Mouse (Mus musculus) small intestine, adult 10 weeks (tissue): Measurements from ENCODE around the gene Gm13276. TPM values are rescaled to one million over a fixed set of nuclear protein-coding genes. Genes with fewer than 3 reads are reported as not detected.

ENCODE experiments used
- polyA plus RNA-seq: library from polyadenylated mRNA; stranded (reverse); fragments of 350-450 nt; fragmentation: Illumina TruSeq; extraction: RNeasy Lipid Tissue Mini Kit (QIAGEN cat#74804); gene quantifications from one replicate; pipeline ENCODE4 v1.2.3, GENCODE M21; 2014; ENCODE audit warnings: low replicate concordance

The Gm13276 gene
- polyA plus RNA-seq, 1 experiment from 2014 or later, result not detected

Other genes with a start within 250 kb of the Gm13276 start
- not detected for gene Ifna15, start 227.5 kb upstream of the Gm13276 start, polyA plus RNA-seq
- not detected for gene Ifna14, start 213.9 kb upstream of the Gm13276 start, polyA plus RNA-seq
- gene Ifna9, start 193.3 kb upstream of the Gm13276 start, polyA plus RNA-seq, result not detected
- not detected for gene Ifna12, start 182.3 kb upstream of the Gm13276 start, polyA plus RNA-seq
- gene C87499, start 151.3 kb upstream of the Gm13276 start, polyA plus RNA-seq, result not detected
- not detected for gene Ifna13, start 141.2 kb upstream of the Gm13276 start, polyA plus RNA-seq
- not detected for gene Ifna16, start 108.8 kb upstream of the Gm13276 start, polyA plus RNA-seq
- gene Ifna2, start 101.8 kb upstream of the Gm13276 start, polyA plus RNA-seq, result not detected
- gene Ifnab, start 94.3 kb upstream of the Gm13276 start, polyA plus RNA-seq, result not detected
- not detected for gene Gm26566, start 63.9 kb upstream of the Gm13276 start, polyA plus RNA-seq
- 117 TPM for gene Klhl9, start 63.2 kb upstream of the Gm13276 start, polyA plus RNA-seq
- not detected for gene Gm13271, start 30.8 kb upstream of the Gm13276 start, polyA plus RNA-seq
- not detected for gene Gm13283, start 25.6 kb upstream of the Gm13276 start, polyA plus RNA-seq
- gene Gm13290, start 11.9 kb upstream of the Gm13276 start, polyA plus RNA-seq, result not detected
- gene Gm13289, start 8.8 kb upstream of the Gm13276 start, polyA plus RNA-seq, result not detected
- not detected for gene Gm13272, start 5.9 kb upstream of the Gm13276 start, polyA plus RNA-seq
- gene Ifnz, start 3.6 kb upstream of the Gm13276 start, polyA plus RNA-seq, result not detected
- not detected for gene Gm13277, start 2.9 kb downstream of the Gm13276 start, polyA plus RNA-seq
- gene Gm13278, start 5.8 kb downstream of the Gm13276 start, polyA plus RNA-seq, result not detected
- not detected for gene Gm13275, start 8.8 kb downstream of the Gm13276 start, polyA plus RNA-seq
- gene Gm13279, start 11.7 kb downstream of the Gm13276 start, polyA plus RNA-seq, result not detected
- not detected for gene Gm13285, start 14.0 kb downstream of the Gm13276 start, polyA plus RNA-seq
- gene Gm13287, start 17.5 kb downstream of the Gm13276 start, polyA plus RNA-seq, result not detected
- not detected for gene Gm13288, start 19.8 kb downstream of the Gm13276 start, polyA plus RNA-seq
- gene Ifna7, start 30.5 kb downstream of the Gm13276 start, polyA plus RNA-seq, result not detected
- not detected for gene Ifna11, start 34.2 kb downstream of the Gm13276 start, polyA plus RNA-seq
- gene Ifna6, start 41.7 kb downstream of the Gm13276 start, polyA plus RNA-seq, result not detected
- gene Ifna5, start 49.8 kb downstream of the Gm13276 start, polyA plus RNA-seq, result not detected
- gene Ifna4, start 56.2 kb downstream of the Gm13276 start, polyA plus RNA-seq, result not detected
- gene Ifna1, start 64.4 kb downstream of the Gm13276 start, polyA plus RNA-seq, result not detected
- not detected for gene Ifne, start 94.5 kb downstream of the Gm13276 start, polyA plus RNA-seq